Mouse (Mus musculus) left cerebral cortex, postnatal 10 days (tissue): ENCODE measurements at regions not wholly inside any gene's neighbourhood (a gene's known extent, or its start where the extent isn't known, plus 50 kb on each side); places are given as distances from the start of the nearest gene placed in this dataset.

Experiments used
- DNase-seq, 2 experiments: peaks; one replicate each; pipeline ENCODE4 v3.0.0; 2021 to 2022; ENCODE audit warnings: low spot score in 2 of 2, mixed read lengths in 1 of 2; ENCODE audit errors: extremely low spot score in 1 of 2
- intact Hi-C: fragments of 180-260 bp; cut with DNase I; formaldehyde crosslinking; loops from one replicate; pipeline ENCODE4 v1.15.1; 2025

DNA sequence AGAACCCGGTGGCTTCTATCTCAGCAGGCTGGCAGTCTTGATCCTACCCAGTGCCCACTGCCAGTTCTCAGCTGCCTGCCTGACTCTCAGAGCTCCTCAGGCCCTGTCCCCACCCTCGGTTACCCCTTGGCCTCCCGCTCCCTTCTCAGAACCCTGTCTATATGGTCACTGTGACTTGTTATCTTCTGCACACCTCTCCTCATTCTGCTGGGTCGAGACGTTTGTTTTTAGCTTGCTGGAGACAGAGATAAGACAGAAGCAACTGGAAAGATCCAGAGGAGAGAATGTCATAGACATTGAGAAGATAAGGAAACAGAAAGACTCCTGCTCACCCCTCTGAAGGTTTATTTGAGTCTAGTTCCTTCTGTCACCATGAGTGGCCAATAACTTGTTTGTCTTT, 53.8 kb upstream of the Phc1 start:
- intact Hi-C loops = loop anchor here (5.0 kb wide), 3 partner anchors 57 to 132 kb away; partner anchors contain the start of gene M6pr
- DNase-seq = no peak

DNA sequence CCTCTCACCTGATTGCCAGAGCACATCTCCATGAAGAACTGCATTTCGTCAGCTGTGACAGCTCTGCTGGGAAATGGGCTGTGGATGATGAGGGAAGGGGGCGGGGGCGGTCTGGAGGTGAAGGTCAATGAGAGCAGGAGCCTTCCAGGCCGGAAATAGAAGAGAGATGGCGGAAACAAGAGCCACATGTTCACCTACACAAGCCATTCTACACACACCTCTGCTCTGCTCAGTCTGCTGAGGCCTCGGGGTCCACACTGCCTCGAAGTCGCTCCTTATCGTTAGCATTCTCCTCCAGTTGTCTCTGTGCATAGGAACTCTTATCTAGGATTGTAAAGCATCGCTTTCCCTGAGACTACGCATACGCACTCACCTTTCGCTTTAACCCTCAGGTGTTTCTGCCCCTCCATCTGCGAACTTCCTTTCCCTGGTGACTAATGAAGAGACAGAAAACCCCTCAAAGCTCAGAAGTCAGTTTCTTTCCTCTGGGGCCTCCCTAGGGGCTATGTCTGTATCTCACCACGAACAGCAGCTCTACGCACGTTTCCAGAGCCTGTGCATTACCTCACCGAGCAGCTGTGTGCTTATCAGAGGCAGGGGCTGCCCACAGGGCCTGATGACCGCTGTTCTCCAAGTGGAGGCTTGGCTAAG, 53.0 kb upstream of the Phc1 start:
- DNase-seq = no peak
- intact Hi-C loops = loop anchor here (5.0 kb wide), 3 partner anchors 56 to 131 kb away; partner anchors contain the start of gene M6pr

DNA sequence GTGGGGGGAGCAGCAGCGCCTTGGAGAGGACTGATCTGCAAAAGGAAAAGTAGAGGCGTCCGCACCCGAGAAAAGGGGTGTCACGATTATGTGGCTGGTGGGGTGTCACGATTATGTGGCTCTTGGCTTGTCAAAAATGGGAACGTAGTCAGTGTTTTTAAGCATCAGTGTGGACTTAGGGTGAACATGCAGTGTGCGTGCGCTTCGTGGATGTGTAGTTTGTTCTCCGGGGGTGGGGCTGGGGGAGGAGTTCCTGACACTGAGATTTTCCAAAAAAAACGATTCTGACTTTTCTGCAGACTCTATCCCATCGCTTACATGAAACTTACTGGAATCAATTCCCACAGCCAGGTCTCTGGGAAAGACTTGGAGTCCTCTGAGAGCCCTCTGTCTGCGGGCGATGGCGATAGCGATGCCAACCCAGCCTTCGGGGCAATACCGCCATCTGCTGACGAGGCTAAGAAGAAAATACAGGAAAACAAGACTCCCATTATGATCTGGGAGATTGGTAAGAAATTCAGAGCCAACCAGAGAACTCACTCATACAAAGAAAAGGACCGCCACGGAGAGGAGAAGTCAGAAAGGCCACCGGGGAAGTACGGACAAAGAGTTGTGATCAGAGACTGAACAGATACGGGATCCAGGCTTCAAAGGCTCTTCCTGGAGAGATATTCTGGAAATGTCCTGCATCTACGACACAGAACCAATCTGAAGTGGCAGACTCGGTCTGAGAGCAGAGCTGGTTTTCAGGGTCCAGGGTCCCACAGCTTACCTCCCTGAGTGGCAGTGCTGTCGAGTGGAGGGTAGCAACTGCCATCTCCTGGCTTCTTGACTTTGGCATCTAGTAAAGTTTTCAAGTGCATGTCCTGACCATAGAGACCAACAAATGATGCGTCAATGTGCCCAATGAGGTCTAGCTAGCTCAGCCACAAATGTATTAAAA, 51.6 kb upstream of the Phc1 start:
- DNase-seq = peak; percentile 72 to 81
- intact Hi-C loops = loop anchor here (5.0 kb wide), 3 partner anchors 55 to 130 kb away; partner anchors contain the start of gene M6pr

DNA sequence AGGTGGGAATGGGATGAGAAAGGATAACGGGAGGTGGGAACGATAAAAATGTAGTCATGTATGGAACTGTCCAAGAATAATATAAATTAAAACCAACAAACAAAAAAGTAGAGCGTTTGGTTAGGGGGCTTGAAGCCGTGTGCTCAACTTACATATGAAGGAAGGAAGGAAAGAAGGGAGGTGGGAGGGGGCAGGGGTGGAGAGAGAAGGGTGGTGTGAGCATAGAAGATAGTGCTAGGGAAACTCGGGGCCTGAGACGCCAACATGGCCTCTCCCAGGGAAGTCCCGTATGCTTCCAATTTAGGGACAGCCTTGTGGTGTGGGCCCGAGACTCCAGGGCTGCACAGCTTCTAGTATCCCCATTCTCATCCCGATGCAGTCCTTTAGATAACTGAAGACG, 50.8 kb upstream of the Phc1 start:
- intact Hi-C loops = loop anchor here (5.0 kb wide), 3 partner anchors 54 to 129 kb away; partner anchors contain the start of gene M6pr
- no peak for DNase-seq

DNA sequence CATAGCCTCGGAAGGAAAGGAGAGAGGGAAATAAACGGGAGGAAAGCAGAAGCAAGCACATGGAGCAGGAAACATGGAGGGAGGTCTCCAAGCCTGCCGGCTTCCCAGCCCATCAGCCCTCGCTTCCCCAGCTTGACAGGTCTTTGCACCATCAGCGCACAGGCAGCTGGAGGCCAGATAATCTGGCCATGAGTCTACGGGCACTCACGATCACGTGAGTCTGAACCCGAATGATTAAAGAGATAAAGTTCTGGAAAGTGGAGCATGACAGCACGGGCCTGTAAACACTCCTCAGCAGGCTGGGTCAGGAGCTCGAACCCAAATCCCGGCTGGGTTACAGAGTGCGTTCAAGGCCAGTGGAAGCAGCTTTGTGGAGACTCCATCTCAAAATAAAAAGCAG, 50.4 kb upstream of the Phc1 start:
- intact Hi-C loops = loop anchor here (5.0 kb wide), 3 partner anchors 53 to 128 kb away; partner anchors contain the start of gene M6pr
- no peak for DNase-seq
